Mouse (Mus musculus) liver, embryonic 11.5 days (tissue): Measurements from ENCODE around the gene Svop. TPM values are rescaled to one million over a fixed set of nuclear protein-coding genes. Genes with fewer than 3 reads are reported as not detected.

Experiments used
- ATAC-seq: fragments of 200-750 bp; cut with Nextera tagmentation; replicated peaks from 2 replicates; pipeline ENCODE4 v1.8.0; 2017; ENCODE audit warnings: moderate number of reproducible peaks, mild to moderate bottlenecking, moderate TSS enrichment, moderate library complexity; ENCODE audit not compliant: low FRiP score
- DNase-seq: peaks from one replicate; pipeline ENCODE4 v3.0.0-alpha.2; 2017; ENCODE audit warnings: low spot score
- H3K27ac ChIP-seq: fragments of 300-500 bp; sonication (generic); 2 replicates; pipeline ENCODE4 v1.5.1; 2014; ENCODE audit warnings: mild to moderate bottlenecking, low read depth, low read length, control low read depth
- H3K27me3 ChIP-seq: fragments of 300-500 bp; sonication (generic); replicated peaks from 2 replicates; pipeline ENCODE4 v1.6.1; 2014; ENCODE audit warnings: low read length, mixed read lengths; ENCODE audit not compliant: control insufficient read depth, insufficient read depth
- H3K36me3 ChIP-seq: fragments of 300-500 bp; sonication (generic); 2 replicates; pipeline ENCODE4 v1.6.1; 2014; ENCODE audit warnings: mild to moderate bottlenecking, low read length, moderate library complexity, mixed read lengths; ENCODE audit not compliant: control insufficient read depth, insufficient read depth
- H3K4me1 ChIP-seq: fragments of 300-500 bp; sonication (generic); replicated peaks from 2 replicates; pipeline ENCODE4 v1.6.1; 2014; ENCODE audit warnings: low read length, mixed read lengths; ENCODE audit not compliant: control insufficient read depth, insufficient read depth
- H3K4me2 ChIP-seq: fragments of 300-500 bp; sonication (generic); 2 replicates; pipeline ENCODE4 v1.6.1; 2014; ENCODE audit warnings: mild to moderate bottlenecking, control low read depth, moderate library complexity
- H3K4me3 ChIP-seq: fragments of 300-500 bp; sonication (generic); 2 replicates; pipeline ENCODE4 v1.5.1; 2014; ENCODE audit warnings: low read depth, low read length, control low read depth
- H3K9ac ChIP-seq: fragments of 300-500 bp; sonication (generic); 2 replicates; pipeline ENCODE4 v1.6.1; 2014; ENCODE audit warnings: low read depth, low read length, control low read depth
- H3K9me3 ChIP-seq: fragments of 300-500 bp; sonication (generic); 2 replicates; pipeline ENCODE4 v1.6.1; 2016; ENCODE audit warnings: low read length, inconsistent platforms, mixed read lengths; ENCODE audit not compliant: control insufficient read depth
- WGBS: fragments of 180-500 bp; shearing (Covaris S2); extraction: QIAGEN DNeasy Blood & Tissue Kit; methylation state at CpG from one replicate; pipeline ENCODE4 v1.1.7; 2014; 5-methylcytosine and 5-hydroxymethylcytosine counted together
- polyA plus RNA-seq: library from polyadenylated mRNA; unstranded; fragments of >200 nt; fragmentation: Nextera tagmentation; extraction: Ambion mirVana; gene quantifications from 2 replicates; pipeline ENCODE4 v1.2.1, GENCODE M21; 2014

Svop gene
- polyA plus RNA-seq, 1 experiment from 2014 or later, result not detected

DNA sequence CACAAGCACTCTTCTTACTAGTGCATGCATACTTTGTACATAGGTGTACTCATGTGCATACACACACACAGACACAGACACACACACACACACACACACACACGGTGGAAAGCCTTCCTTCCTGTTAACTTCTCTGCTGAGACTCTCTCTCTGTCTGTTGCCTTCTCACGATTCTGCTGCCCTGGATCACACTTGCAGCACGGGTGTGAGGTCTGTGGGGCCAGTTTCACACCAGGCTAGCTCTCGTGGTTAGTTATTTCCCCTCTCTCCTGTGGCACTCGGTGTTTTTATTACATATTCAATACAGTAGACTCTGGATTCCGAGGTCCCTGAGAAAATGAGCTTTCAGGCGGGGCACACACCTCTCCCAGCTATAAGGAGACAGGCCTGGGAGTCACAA lies 25.2 kb upstream of the Svop start:
- Histone ChIP-seq H3K9me3 (no peaks in the 10 kb centered on the region), H3K36me3 (peaks cover 31% of the 10 kb centered on the region), H3K27ac (no peak overlapping the region), H3K27me3 (no peaks in the 10 kb centered on the region), H3K9ac (no peak overlapping the region), H3K4me3 (no peak overlapping the region), H3K4me2 (no peak overlapping the region), H3K4me1 (no peaks in the 10 kb centered on the region)
- no peak for DNase-seq
- ATAC-seq, result no peak
- WGBS, result 73% methylated on average over 7 of the region's 7 CpGs

DNA sequence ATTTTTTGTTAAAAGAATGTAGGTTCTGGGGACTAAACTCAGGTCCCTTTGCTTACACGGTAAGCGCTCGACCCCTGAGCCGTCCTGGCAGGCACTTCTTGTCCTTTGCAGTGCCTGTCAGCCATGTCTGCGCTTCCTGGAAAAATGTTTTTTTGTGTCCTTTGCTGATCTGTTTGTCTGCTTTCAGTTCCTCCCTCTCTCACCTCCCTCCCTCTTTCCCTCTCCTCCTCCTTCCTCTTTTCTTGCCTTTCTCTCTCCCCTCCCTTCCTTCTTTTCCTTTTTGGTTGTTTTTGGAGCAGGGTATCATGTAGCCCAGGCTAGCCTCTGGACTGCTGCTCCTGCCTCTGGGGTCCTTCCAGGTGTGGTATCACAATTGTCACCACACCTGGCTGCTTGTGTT lies 23.7 kb upstream of the Svop start:
- Histone ChIP-seq H3K27me3 (no peaks in the 10 kb centered on the region), H3K4me1 (no peaks in the 10 kb centered on the region), H3K36me3 (peaks cover 28% of the 10 kb centered on the region), H3K4me3 (no peak overlapping the region), H3K27ac (no peak overlapping the region), H3K9ac (no peak overlapping the region), H3K4me2 (no peak overlapping the region), H3K9me3 (no peaks in the 10 kb centered on the region)
- WGBS, result 75% methylated on average over 5 of the region's 5 CpGs
- ATAC-seq (no peak), DNase-seq (no peak)

DNA sequence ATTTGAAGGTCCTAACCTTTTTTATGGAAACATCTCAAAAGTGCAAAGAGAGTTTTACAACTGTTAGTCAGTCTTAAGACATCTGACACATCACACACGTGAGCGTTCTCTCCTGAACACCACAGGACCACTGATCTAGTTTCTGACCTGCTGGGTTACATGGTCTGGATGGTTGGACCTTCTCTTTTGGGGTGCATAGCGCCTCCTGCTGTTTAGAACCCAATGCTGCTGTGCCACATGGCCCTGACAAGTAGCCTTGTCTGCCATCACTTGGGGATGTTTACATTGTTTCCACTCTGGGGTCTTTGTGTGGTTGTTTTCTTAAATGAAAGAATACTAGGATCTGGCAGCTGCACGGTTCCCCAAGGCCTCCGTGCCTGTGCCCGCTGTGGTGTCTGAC lies 22.0 kb upstream of the Svop start:
- no peaks in the 10 kb centered on the region for H3K9me3 ChIP-seq
- DNase-seq (no peak), ATAC-seq (no peak)
- H3K4me3 ChIP-seq, result no peak overlapping the region
- no peaks in the 10 kb centered on the region for H3K27me3 ChIP-seq
- WGBS, result 88% methylated on average over 6 of the region's 6 CpGs
- H3K27ac ChIP-seq, result no peak overlapping the region
- H3K36me3 ChIP-seq, result peaks cover 44% of the 10 kb centered on the region
- H3K4me2 ChIP-seq, result no peak overlapping the region
- no peaks in the 10 kb centered on the region for H3K4me1 ChIP-seq
- H3K9ac ChIP-seq, result no peak overlapping the region

DNA sequence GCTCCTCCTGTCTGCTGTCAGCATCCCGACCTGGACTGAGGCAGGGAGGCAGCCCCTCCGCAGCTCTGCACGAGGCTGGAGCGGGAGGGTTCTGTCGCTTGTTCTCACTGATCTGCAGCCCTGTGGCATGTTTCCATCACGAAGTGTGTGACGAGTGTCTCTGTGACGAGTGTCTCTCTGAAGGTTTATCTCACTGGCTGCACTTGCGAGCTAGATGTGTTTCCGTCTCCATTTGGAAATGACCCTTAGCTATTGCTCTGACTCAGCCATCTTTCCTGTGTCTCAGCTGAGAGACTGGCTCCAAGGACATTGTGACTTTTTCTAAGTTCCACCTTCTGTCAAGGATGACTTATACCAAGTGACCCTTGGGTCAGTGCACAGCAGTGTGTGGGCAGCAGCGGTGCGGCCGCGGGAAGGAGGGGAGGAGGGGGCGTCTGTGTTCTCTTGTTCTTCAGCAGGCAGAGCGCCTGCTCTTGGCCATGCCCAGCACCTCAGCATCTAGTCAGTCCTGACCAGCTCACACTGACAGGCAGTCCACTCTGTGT lies 15.1 kb upstream of the Svop start:
- WGBS, result 77% methylated on average over 16 of the region's 16 CpGs
- no peak overlapping the region for H3K4me2 ChIP-seq
- no peak for ATAC-seq

DNA sequence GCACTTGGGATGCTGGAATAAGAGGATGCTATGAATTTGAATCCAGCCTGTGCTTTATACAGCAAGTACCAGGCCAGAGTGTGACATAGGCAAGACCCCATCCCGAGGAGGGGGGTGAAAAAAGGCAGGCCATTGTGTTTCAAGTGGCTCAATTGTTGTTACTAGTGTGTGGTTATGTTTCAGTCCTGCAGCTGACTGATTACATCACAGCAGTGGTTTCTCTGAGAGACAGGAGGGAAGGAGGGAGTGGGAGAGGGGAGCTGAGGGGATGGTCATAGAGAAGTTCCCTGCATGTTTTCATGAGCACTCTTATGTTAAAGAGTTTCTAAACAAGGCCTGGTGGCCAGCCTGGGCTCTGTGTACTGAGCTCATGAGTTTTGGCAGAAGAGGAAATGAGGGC lies 11.4 kb upstream of the Svop start:
- Histone ChIP-seq H3K27me3 (no peaks in the 10 kb centered on the region; the same call in 1 of the 2 replicates), H3K9me3 (no peaks in the 10 kb centered on the region), H3K27ac (no peak overlapping the region), H3K4me1 (peaks cover 12% of the 10 kb centered on the region), H3K4me3 (no peak overlapping the region), H3K36me3 (peaks cover 5% of the 10 kb centered on the region; the same call in 1 of the 2 replicates), H3K9ac (no peak overlapping the region), H3K4me2 (no peak overlapping the region)
- ATAC-seq (no peak), DNase-seq (no peak)
- 62% methylated on average over 1 of the region's 1 CpGs for WGBS

More for the DNA sequence above, 15.1 kb upstream of the Svop start:
- no peak overlapping the region for H3K27ac ChIP-seq
- H3K9me3 ChIP-seq, result no peaks in the 10 kb centered on the region
- no peaks in the 10 kb centered on the region for H3K27me3 ChIP-seq
- H3K36me3 ChIP-seq, result peaks cover 36% of the 10 kb centered on the region
- H3K4me3 ChIP-seq, result no peak overlapping the region
- no peak overlapping the region for H3K9ac ChIP-seq
- H3K4me1 ChIP-seq, result no peaks in the 10 kb centered on the region; the same call in 1 of the 2 replicates
- no peak for DNase-seq

DNA sequence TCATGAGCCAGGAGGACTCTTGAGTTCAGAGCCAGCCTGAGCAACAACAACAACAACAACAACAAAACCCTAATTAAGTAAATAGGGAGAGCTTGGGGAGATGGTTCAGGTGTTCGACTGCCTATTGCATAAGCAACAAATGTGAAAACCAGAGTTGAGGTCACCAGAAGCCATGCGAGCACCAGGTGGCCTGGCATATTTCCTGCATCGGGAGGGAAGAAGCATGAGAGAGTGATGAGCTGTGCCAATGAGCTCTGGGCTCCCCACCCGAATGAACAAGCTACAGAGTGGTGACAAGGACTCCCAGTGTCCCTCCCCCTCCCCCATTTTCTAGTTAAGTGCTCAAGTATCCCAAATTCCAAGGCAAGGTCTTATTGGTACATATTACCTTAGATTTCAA lies 10.5 kb upstream of the Svop start:
- Histone ChIP-seq H3K27me3 (no peaks in the 10 kb centered on the region; the same call in 1 of the 2 replicates), H3K9me3 (no peaks in the 10 kb centered on the region), H3K4me3 (no peak overlapping the region), H3K27ac (no peak overlapping the region), H3K9ac (no peak overlapping the region), H3K4me2 (no peak overlapping the region), H3K36me3 (peaks cover 2% of the 10 kb centered on the region; the same call in 1 of the 2 replicates), H3K4me1 (peaks cover 12% of the 10 kb centered on the region)
- DNase-seq (no peak), ATAC-seq (no peak)
- 87% methylated on average over 4 of the region's 4 CpGs for WGBS

DNA sequence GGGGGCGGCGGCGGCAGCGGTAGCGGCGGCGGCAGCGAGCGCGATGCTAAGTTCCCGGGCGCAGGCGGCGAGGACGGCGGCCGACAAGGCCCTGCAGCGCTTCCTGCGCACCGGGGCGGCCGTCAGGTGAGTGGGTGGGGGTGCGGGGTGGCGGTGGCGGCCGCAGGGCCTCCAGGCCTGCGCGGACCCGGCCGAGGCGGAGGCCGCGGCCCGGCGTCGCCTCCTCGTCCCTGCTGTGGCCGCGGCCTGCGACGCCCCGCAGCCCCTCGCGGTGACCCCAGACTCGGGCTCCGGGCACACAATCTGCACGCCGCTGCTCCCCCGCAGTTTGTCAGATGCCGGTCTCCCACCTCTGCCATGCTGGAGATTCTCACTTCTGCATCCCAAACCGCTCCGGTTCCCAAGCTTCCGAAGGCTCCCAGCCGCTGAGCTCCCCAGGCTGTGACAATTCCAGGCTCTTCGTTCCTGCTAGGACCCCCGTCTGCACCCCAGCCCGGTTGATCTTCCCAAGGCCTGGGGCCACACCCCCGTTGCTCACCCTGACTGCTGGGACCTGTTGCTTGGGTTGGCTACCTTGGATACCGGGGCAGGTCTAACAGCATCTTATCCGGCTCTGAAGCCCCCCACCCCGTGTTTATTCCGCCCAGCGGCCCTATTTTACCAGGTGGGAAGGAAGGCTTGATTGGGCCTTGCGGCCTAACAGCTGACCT lies 9.2 kb upstream of the Svop start:
- Histone ChIP-seq H3K9me3 (no peaks in the 10 kb centered on the region), H3K9ac (peak overlapping the region; percentile 91), H3K4me3 (peak overlapping the region; percentile 91), H3K4me2 (peak overlapping the region; percentile 98), H3K27me3 (no peaks in the 10 kb centered on the region; the same call in 1 of the 2 replicates), H3K27ac (peak overlapping the region; percentile 48; the same call in 1 of the 2 replicates), H3K4me1 (peaks cover 12% of the 10 kb centered on the region), H3K36me3 (no peaks in the 10 kb centered on the region)
- peak; percentile 41 for DNase-seq
- peak; percentile 60 for ATAC-seq
- WGBS, result 4% methylated on average over 49 of the region's 64 CpGs

DNA sequence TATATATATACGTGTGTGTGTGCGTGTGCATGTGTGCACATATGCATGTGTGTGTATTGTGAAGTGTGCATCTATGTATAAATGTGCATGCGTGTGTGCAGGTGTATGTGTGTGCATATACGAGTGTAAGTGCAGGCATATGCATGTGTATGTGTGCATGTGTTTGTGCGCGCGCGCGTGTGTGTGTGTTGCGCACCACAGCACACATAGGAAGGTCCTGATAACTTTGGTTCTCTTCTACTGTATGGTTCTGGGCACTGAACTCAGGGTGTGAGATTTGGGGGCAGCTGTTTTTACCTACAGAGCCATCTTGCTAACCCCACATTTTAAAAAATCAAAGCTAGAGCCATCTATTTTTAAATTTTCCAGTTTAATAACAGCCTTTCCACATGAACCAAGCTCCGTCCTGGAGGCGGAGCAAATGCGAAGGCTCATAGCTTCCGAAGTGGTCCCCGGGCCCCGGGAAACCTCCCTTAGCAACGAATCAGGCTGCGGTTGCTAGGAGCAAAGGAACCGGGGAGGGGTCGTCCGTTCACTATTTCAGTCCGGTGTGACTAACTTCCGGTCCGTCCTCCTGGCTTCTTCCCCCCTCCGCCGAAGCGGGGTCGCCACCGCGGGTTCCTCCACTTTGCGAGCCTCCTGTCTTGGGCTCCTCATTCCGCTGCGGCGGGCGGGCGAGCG lies 8.5 kb upstream of the Svop start:
- Histone ChIP-seq H3K4me3 (peak overlapping the region; percentile 91), H3K4me2 (peak overlapping the region; percentile 98), H3K9ac (peak overlapping the region; percentile 91), H3K9me3 (no peaks in the 10 kb centered on the region), H3K27ac (peak overlapping the region; percentile 48; the same call in 1 of the 2 replicates), H3K36me3 (no peaks in the 10 kb centered on the region), H3K4me1 (peaks cover 12% of the 10 kb centered on the region), H3K27me3 (no peaks in the 10 kb centered on the region; the same call in 1 of the 2 replicates)
- peak; percentile 91 for DNase-seq
- WGBS, result 9% methylated on average over 37 of the region's 37 CpGs
- ATAC-seq, result peak; percentile 84
